Mouse (Mus musculus) NIH3T3 (cell line): ENCODE measurements around the gene Actc1.

Experiments used
- DNase-seq: peaks from one replicate; pipeline ENCODE4 v3.0.0-alpha.2; 2012; ENCODE audit warnings: low read depth

Gene Actc1

DNA sequence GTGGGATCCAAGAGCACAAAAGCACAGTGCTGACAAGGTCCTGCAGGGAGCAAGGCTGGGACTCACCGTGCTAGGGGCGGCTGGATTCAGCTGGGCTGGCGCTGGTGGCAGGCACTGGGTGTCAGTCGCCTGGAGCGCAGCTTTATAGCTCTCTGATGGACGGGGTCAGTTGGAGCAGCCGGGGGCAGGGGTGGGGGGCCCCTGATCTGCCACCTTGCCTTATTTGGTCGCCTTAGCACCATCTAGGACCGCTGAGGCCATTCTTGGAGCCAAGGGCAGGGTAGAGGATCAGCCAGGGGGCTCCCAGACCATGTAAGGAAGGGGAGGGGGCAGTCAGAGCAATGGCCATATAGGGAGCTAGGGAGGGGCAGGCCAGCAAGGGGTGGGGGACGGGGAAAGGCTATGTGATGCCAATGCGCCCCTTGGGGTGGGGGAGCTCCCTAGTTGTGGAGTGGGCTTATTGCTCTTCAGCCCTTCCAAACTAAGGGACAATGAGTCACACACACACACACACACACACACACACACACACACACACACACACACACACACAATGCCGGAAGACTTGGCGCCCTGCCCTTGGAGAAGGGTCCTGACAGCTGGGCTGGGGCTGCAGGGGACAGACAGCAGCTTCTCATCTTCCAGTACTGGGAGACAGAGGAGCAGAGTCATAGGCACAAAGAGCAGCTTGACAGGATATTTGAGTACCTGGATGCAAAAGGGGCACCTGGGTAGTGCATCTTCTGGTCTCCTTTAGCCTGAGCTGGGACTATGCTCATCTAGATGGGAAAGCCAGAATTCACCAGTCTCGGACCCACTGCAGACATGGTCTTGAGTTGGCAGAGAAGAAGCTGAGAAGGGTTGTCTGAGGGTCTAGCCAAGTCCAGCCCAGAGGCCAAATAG lies at the start of gene Actc1:
Gene Actc1 (minus strand): TSS at position 853 of the 903 bp plus-strand sequence.
- DNase-seq = no peak

DNA sequence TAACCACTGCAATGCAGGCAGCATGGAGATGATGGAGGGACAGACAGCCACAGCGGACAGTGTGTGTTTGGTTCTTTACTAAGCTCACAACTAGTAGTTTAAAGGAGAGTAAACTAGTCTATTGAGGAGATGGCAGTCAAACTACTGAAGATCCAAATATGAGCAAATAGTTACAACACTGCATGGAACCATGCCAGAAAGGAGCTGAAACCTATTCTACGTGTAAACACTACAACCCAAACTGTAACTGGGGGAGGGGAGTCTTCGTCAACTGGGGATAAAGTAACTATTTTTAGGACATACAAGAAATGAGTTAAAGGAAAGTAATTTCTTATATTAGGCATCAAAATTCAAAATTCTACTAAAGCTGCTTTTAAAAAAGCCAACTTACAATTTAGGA lies 49.1 kb upstream of the Actc1 start:
- DNase-seq = peak; percentile 51

DNA sequence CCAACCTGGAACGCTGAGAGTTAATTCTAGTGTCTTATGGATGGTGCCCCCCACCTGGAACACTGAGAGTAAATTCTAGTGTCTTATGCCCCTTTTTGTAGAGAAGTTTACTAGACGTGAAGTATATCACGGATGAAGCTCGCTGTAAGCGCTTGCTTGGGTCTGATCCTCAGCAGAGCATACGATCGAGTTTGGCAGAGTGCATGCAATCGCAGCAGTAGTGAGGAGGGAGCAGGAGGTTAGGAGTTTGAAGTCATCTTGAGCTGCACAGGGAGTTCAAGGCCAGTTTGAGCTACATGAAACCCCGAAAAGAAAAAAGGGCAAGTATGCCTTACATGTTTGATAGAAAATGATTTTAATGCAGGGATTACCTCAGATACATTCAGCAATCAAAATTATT lies 47.5 kb upstream of the Actc1 start:
- no peak for DNase-seq

DNA sequence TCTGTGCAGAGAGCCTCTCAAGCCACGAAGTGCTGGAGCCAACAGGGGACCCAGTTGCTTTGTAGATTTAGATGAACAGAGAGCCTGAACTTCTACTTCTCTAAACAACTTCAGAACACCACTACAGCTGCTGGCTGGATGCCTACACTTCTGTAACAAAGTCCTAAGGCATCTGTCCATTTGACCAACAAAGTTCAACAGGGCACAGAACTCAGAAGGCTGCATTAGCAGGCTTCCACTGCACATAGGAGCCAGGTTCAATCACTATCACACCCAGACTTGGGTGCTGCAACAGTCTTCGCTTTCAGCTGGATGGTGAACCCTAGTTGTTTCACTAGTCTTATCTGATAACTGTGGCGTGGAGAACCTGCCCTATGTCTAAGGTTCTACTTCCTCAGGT lies 46.5 kb upstream of the Actc1 start:
- DNase-seq = no peak

DNA sequence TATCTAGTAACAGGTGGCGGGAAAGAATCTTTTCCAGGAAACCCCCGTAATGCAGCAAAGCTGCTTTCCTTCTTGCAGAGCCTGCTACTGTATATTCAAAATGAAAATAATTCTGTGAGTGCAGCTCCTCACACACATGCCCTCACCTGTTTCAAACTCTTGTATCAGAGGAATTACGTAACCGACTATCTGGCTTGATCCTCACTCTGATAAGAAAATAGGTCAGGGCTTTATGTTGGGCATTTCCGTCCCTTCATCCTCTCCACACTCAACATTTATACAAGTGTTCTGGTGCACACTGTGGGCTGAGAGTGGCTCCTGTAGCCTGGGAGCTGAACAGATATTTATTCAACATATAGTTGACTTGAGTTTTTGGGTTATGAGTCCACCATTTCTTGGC lies 45.8 kb upstream of the Actc1 start:
- no peak for DNase-seq

DNA sequence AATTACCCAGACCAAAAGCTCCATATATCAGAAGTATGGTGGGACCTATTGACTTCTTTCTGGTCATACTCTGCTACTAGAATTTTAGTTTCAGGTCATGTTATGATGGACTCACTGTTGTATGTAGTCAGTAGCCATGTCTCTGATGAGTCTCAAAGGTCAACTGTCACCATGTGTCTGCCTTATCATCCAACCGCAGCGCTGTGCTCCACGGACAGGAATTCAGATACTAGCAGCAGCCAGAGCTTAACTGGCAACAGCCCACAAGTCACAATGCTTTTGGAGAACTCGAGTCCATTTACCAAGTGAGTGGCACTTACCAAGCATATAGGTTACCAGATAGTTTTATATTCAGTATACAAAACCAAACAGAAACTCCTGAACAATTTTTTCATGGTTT lies 44.3 kb upstream of the Actc1 start:
- DNase-seq = no peak

DNA sequence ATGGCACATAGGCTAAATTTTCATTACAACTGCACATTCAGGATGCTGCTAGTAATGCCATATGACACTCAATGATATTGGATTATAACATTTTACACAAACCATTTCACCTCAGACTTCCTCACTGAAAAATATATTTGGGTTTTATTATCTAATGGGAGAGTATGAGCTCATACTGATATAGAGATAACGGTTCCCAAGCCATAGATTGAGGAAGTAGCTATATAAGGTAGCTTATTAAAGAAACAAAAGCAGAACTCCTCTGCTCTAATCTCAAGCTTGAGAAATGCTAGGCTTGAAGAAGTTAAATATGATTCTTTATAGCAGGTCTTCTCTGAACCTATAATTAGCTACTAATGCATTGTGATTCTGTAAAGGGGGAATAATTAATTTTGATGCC lies 43.2 kb upstream of the Actc1 start:
- DNase-seq = no peak

DNA sequence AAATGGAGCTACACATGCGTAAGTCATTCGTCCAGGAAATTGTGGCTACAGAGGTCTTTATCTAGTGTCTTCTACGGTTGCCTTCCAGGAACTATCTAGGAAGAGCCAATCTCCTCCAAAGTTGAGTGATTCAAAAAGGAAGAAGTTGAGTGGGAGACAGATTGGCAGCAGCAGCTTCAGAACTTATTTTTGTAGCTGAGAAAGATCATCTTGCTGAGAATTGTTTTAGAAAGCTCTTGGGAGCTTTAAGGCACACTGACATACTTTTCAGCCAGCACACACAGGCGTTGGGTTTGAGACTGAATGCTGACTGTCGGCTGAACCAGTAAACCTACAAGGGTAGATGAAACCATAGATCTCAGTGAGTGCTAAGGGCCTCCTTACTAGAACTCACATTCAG lies 42.0 kb upstream of the Actc1 start:
- DNase-seq = no peak

DNA sequence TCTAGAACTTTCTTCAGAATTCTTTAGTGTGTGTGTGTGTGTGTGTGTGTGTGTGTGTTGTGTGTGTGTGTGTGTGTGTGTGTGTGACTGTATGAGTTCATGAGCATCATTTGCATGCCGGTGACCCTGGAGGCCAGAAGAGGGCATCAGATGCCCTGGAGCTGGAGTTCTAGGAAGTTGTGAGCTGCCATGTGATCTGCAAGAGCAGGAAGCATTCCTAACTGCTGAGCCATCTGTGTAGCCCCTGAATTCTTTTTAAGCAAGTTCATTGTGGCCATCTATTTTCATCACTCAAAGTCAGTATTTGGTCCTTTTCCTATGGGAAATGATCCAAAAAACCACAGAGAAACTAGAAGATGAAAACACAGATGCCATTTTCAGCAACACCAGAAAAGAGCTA lies 41.3 kb upstream of the Actc1 start:
- DNase-seq = peak; percentile 58

DNA sequence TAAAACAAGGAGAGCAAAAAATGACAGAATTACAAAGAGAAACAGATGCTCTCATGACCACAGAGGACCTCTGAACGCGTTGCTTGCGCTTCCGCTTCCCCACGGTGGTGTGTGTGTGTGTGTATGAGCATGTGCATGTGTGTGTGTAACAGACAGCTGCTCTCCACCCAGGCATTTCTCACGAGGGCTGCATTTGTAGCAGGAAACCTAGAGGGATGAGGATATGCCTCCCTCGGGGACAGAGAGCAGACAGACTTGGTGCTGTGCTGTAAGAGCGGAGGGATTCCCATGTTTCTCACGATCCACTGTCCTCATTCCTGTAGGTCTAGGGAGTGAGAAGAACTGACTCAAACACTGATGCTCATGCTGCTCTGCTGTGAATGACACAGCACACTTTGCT lies 40.2 kb upstream of the Actc1 start:
- DNase-seq = no peak

DNA sequence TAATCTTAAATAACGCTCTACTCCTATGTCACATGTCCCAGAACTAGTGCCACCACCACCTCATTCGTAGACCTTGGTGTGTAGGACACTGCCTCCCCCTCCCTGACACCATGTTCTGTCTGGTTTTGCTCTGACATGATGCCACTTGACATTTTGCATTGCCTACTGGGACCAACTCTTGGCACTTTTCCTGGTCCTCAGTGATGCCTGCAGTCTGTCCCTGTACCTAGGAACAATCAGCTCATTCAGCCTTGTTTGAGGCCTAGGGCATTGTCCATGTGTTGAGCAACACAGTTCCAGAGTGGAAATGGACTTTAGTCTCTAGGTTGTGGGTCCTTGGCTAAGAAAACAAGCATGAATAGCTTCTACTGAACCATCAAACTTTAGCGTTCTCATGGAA lies 36.5 kb upstream of the Actc1 start:
- DNase-seq = no peak

DNA sequence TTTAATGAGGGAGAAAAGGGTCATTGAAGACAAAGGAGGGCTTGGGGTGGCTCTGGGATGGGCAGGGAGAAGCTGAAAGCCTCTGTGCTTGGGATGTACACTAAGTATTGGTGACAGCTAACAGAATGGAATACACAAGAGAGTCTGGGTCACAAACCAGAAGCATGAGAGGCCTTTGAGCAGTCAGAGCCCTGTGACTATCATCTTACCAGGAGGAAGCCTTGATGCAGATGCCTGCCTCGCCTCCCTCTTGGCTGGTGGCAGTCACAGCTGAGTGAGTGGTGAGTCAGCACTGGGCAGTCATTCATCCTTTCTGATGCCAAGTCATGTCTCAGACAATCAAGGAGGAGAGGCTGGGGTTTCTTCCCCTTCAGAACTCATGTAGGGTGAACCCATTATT lies 33.9 kb upstream of the Actc1 start:
- DNase-seq = peak; percentile 82

DNA sequence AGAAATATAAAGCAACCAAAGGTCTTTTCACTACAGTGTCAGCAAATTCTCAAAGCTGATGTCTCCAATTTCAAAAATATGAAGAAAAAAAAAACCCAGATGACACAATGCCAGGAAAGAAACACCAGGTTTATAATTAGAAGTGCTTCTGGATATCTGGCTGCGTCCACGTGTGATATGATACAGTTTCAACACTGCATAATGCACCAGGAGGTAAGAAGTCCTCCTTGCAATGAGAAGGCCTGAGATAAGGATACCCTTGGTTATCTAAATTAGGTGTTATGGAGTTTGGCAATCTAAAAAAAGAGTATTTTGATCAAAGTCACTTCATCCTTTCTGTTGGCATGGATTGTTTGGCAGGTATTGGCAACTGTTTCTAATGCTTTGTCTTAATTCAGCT lies 18.5 kb upstream of the Actc1 start:
- DNase-seq = no peak

DNA sequence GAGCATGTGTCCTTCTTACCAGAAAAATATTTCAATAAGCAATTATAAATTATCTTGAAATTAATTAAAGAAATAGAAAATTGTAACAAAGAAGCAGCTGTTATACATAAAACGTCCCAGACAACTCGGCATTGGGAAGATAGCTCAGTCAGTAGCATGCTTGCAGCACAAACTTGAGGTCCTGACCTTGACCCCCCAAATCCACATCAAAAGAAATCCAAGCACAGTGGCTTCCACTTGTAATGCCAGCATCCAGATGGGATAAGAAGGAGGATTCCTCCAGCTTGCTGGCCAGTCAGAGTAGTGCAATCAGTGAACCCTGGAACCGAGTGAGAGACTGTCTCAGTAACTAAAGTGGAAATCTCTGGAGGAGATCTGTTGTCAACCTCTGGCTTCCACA lies 12.9 kb upstream of the Actc1 start:
- DNase-seq = no peak

DNA sequence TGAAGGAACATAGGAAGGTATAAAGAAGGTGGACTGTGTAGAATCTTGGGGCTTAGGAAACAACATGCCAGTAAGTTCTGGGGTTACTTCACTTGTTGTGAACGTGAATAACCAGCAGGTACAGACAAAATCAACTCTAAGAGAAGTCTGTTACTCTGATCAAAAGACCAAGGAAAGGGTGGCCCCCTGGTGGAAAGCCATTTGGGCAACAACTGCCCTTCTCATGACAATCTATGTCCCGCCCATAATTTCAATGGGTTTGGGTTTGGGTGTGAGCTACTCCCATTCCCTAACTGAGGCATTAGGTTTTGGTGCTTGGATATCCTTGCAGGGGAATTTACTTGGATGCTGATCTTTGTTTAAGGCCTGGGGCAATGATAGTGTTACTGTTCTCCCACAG lies 10.7 kb upstream of the Actc1 start:
- DNase-seq = no peak

DNA sequence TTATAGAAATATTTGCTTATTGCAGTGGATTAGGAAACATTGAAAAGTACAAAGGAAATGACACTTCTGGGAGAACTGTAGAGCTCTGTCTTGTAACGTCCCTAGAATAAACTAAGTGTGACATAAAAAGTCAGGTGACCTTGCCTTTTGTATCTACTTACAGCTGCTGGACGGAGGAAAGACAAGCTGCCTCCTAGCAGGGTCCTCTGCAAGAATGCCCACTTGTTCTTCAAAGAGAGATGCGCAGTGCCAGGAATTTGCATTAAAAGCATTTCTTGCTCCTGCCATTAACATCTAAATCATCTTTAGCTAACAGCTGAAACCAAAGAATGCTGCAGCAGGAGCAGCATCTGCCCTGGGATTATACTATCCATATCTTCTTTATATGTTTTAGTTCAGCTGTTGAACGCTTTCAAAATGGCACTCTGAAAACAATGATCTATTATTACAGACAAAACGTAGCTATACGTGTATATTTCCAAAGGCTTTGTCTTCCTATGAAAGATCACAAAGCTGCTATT lies 6.8 kb upstream of the Actc1 start:
- no peak for DNase-seq

DNA sequence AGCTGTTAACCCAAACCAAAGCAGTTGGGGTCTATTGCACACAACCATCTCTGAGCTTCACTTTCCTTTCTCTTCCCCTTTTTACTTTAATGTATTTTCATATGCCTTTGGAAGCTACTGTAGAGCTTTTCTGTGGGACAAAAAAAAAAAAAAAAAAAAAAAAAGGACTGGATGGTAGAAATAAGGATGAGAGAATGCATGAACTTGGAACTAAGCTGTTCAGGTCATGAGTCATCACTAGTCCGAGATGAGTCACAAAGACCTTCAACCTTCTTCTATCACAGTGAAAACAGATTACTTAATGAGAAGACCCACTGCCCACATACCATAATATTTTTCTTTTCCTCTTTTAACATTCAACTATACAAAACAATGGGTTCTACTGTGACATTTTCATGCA lies 6.3 kb upstream of the Actc1 start:
- DNase-seq = no peak

DNA sequence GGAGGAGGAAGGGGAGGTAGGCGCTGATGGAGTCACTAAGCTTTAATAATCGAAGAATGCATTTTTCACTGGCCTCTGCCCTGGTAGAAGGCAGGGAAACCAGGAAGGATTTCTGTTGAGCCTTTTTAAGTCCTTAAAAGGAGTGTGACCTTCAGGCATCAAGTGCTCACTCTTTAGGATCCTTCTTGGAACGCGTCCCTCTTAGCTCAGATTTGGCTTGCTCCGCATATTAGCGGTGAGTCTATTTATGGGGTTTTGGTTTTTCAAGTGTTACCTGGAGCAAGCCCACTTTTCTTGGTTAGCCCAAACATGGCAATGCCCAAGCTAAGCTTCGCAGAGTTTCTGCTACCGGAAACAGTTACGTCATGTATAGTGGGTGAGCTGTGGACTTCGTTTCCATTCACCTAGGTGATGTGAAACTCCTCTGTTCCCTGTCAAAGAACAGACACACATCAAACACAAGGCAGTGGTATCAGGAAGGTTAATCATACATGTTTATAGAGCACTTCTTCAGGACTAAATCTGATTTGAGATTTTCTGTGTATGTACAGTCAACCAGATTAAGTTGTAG lies 5.0 kb upstream of the Actc1 start:
- DNase-seq = no peak

DNA sequence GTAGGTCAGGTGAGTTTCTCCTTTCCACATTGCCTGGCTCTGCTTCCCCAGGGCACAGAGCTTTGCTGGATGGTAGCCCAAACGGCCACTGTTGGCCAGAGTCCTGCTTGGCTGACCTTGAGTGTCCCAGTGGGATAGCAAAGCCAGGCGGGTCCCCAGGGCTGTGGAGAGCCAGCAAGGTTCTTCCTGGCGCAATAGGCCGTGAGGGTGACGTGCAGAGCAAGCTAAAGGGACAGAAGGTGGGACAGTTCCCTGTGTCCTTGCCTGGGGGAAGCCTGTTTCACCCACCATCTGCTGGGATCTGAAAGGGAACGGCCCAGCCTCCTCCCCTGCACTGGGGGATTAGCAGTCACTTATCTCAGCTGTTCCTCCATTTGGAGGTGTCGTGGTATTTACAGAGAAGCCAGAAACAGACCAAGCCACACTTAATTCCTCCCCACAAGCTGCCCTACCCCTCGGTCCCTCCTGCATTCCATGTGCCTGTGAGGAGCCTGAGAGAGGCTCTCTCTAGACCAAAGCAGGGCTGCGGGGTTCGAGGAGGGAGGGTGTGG lies 4.0 kb upstream of the Actc1 start:
- no peak for DNase-seq

DNA sequence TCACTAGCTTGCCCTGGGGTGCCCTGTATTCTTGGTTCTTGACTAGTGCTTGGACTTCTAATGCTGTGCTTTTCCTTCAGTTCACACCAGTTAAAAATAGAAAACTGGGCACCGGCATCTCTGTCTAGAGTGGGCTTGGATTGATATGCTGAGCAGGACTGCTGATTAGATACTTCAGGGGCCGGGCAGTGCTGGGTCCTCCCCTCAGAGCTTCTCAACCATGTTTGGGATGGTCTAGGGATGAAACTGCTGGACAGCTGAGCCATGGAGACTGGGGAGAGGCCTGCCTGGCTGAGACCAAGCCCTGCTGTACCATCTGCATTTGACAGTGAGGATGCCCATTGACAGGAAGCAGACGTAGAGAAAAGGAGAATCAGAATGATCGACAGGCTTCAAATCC lies 781 bp upstream of the Actc1 start:
- no peak for DNase-seq

DNA sequence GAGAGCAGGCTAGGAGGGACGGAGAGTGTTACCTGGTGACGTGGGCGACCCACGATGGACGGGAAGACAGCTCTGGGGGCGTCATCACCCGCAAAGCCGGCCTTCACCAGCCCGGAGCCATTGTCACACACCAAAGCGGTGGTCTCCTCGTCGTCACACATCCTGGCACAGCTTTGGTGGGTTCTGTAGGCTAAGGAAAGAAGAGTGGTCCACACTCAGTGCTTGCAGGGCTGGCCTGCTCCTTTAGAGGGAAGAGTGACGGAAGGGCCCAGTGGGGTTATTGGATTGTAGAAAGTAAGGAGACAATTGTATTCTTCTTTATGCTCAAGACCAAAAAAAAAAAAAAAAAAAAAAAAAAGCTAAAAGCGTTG lies 1.5 kb downstream of the Actc1 start:
- no peak for DNase-seq

DNA sequence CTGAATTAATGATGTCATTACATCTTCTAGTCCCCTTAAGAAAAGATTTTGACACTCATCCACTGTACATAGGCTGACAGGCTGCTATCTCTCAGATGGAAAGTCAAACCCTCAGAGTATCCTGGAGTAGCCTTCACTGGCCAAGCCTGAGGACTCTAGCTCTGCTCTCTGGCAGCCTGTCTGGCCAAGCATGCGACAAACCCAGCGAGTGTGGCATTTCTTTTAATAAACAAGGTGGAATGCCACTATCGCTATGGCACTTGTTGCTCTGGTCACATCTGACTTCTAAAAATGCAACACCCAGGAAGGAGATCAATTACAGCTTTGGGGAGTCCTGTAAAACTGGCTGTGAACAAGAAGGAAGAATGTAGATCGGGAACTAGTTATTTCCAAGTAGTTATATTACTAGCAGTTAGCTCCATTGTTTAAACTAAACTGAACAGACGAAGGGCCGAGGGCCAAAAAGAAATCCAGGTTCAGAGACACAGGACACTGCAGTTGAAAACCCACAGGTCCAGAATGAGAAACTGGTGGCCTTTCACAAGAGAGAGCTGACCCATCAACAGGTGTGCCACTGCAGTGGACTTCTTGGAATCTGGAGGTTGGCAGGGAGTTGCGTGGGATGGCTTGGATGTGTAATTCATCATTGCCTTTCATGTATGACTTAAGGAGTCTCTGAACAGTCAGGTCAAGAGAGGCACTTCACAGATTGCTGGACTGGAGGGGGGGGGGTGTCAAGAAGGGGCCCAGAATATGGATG lies 2.1 kb downstream of the Actc1 start:
- DNase-seq = no peak

DNA sequence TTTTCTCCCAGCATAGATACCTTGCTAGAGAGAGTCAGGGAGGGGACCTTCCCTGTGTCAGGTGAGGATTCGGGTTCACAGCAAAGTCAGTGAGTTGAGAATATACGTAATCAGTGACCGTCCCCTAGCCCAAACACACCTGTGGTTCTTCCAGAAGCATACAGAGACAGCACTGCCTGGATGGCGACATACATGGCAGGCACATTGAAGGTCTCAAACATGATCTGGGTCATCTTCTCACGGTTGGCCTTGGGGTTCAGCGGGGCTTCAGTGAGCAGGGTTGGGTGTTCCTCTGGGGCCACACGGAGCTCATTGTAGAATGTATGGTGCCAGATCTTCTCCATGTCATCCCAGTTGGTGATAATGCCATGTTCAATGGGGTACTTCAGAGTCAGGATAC lies 3.2 kb downstream of the Actc1 start:
- DNase-seq = no peak
